Mouse (Mus musculus) right cerebral cortex, postnatal 10 days (tissue): Measurements from ENCODE around the gene Hnrnpr.

ENCODE experiments used
- DNase-seq, 2 experiments: peaks; one replicate each; pipeline ENCODE4 v3.0.0; 2021; ENCODE audit warnings: low spot score in 2 of 2

Hnrnpr gene

GRCm38 (mm10) chr4:136310229-136311041, at the start of gene Hnrnpr:
Gene Hnrnpr (plus strand): TSS chr4:136310942.
- DNase-seq, result peak; percentile 100

- no peak for DNase-seq
These were observed 48.8 kb upstream of the Hnrnpr start for GRCm38 (mm10) chr4:136261912-136262311.

DNA sequence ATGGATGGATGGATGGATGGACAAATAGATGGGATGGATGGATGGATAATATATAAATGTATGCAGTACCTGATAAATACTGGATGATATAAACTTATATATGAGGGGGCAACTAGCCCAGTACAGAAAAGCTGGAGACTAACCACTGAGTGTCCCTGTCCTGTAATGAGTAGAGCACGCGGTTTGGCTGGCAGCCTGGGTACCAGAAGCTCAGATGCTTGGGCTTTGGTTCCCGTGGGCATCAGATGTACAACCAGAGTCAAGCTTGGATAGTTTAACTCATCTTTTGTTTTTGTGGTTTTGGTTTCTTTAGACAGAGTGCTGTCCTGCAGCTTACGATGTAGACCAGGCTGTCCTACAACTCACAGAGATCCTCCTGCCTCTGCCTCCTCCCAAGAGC, 47.2 kb upstream of the Hnrnpr start:
- no peak for DNase-seq

DNA sequence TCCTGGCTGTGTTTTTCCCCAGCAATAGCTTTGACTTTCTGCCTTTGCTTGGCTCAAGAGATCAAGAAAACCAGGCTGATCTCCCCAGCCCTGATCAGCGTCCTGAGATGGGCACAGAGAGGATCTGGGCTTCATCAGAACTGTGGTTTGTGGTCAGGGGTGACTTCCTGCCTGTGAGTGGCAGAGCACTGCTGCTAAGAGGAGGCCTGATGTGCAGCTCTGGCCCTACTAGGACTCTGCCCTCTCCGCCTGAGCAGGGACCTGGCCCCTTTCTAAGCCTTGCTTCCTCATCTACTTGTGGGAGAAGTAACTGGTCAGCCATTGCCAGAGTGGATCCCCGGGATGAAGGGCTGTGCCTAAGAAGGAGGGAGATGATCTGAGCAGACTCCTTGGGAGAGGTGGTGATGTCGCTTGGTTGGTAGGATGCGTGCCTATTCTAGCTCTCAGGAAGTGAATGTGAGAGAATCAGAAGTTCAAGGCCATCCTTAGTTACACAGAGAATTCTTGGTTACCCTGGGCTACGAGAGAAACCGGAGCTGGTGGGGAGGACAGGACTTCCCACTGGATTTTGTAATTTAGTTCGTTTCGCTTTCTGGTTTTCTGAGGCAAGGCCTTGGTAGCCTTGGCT, 43.9 kb upstream of the Hnrnpr start:
- DNase-seq, result no peak

- DNase-seq, result no peak
These were observed 41.8 kb upstream of the Hnrnpr start for GRCm38 (mm10) chr4:136268912-136269311.

GRCm38 (mm10) chr4:136270648-136271047, 40.1 kb upstream of the Hnrnpr start:
- DNase-seq, result no peak

GRCm38 (mm10) chr4:136281097-136281496, 29.6 kb upstream of the Hnrnpr start:
- DNase-seq, result no peak

GRCm38 (mm10) chr4:136281611-136282010, 29.1 kb upstream of the Hnrnpr start:
- DNase-seq, result peak; percentile 38 to 54

- DNase-seq, result no peak
These were observed 27.9 kb upstream of the Hnrnpr start for GRCm38 (mm10) chr4:136282621-136283480.

- peak; percentile 56 to 74 for DNase-seq
These were observed 27.0 kb upstream of the Hnrnpr start for GRCm38 (mm10) chr4:136283783-136284182.

GRCm38 (mm10) chr4:136284455-136284854, 26.3 kb upstream of the Hnrnpr start, which contains the start of gene Zfp46:
Gene Zfp46 (plus strand): TSS chr4:136284683.
- DNase-seq, result peak; percentile 95

GRCm38 (mm10) chr4:136284891-136285290, 25.9 kb upstream of the Hnrnpr start:
- peak in 1 of 2 experiments; percentile 47 for DNase-seq

- DNase-seq, result peak; percentile 97 to 98
These were observed 25.4 kb upstream of the Hnrnpr start for GRCm38 (mm10) chr4:136285348-136285810.

DNA sequence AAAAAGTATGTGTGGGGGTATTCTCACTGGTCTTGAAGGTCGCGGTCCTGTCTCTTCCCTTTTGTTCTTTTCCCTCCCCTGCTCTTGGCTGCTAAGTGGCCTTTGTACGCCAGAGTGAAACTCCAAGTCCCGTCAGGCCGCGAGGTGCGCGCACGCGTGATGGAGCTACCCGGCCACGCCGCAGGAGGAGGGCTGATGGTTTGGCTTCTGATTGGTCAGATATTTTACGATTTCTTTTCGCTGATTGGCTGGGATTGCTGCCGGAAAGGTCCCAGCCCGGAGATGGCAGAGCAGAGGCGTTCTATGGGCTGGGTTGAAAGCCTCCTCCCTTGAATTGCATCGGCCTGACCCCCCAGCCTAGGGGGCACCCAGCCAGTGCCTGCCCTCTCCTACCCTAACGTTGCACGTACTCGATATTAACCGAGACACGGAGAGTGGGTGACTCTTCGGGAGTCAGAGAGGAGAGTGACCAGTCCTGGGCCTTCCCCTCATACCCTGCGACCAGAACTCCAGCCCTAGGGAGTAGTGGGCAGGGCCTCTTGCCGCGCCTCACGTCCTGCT, 24.9 kb upstream of the Hnrnpr start:
- DNase-seq, result peak; percentile 98

DNA sequence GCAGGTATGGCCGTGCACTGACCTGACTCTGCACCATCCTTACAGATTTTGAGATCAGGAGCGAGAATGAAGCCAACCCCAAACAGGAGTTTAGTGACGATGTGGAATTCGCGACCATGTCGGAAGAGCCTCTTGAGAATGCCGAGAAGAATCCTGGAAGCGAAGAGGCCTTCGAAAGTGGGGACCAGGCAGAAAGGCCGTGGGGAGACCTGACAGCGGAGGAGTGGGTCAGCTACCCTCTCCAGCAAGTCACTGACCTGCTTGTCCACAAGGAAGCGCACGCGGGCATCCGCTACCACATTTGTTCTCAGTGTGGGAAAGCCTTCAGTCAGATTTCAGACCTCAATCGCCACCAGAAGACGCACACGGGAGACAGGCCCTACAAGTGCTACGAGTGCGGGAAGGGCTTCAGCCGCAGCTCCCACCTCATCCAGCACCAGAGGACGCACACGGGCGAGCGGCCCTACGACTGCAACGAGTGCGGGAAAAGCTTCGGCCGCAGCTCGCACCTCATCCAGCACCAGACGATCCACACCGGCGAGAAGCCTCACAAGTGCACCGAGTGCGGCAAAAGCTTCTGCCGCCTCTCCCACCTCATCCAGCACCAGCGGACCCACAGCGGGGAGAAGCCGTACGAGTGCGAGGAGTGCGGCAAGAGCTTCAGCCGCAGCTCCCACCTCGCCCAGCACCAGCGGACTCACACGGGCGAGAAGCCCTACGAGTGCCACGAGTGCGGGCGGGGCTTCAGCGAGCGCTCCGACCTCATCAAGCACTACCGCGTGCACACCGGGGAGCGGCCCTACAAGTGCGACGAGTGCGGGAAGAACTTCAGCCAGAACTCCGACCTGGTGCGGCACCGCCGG, 20.6 kb upstream of the Hnrnpr start:
- DNase-seq, result no peak

GRCm38 (mm10) chr4:136290781-136291595, 19.8 kb upstream of the Hnrnpr start:
- no peak for DNase-seq

GRCm38 (mm10) chr4:136291692-136292091, 19.1 kb upstream of the Hnrnpr start:
- no peak for DNase-seq

DNA sequence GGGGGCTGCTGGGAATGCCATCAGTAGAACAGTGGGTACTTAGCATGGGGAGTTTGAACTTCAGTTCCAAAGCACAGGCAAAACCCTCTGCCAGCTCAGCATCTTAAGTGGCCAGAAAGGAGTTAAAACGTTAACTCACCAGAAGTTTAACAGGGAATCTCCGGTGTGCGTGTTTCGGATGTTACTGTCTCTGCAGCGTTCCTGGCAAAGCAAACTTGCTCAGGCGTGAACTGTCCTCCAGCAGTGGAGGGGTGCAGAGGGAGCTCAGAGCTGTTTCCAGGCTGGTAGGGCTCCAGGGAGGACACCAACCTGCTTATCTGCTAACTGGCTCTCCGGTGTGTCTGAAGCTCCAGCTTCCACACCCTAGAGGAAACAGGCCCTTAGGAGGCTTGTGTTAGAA, 14.8 kb upstream of the Hnrnpr start:
- DNase-seq, result no peak

DNA sequence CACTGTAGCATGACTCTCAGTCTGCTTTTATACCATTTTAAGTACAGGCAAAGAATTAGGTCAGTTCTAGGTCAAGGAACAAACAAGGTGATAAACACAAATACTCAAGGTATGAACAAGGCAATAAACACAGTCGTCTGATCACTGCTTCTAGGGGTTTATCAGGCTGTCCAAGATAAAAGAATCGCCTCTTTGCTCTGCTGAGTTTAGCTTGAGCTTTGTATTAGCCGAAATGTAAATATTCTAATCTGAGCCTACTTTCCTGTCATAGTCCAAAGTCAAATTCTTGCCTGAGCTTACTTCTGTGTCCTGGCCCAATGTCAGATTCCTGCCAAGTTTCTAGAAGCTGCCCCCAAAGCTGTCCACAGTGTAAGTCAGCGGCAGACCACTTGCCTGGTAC, 8.3 kb upstream of the Hnrnpr start:
- DNase-seq, result no peak

DNA sequence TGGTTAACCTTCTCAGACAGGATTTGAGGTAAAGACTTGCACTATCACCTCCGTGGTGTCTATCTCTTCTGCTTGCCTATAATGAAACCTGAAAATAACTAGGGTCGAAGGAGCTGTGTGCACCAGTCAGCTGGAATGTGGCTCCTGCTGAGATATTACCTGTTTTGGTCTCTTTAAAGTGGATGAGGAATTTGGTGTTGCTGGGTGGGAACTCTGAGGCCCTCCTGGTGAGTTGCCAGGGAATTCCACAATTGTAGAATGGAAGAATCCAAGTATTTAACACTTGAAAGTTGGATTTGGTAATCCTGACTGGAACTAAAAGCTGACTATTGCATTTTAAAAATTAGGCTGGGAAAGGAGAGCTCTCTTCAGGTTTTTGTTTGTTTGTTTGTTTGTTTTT, 6.6 kb upstream of the Hnrnpr start:
- DNase-seq, result no peak
